Mouse (Mus musculus): ENCODE measurements around the gene Gm10490.

GRCm38 (mm10) chrX:7926266-7926665 is 16.9 kb downstream of the Gm10490 start:
- no peak for TF ChIP-seq POLR2A (IDR thresholded peaks at IDR 0.05; ENCODE audit: low read depth, low read length)
- no peak for TF ChIP-seq CTCF (conservative IDR thresholded peaks at IDR 0.05; ENCODE audit: insufficient read depth, insufficient read length, low read depth, low read length)
